ENCODE assay signal across 22 mouse cellular contexts in genomic region chr16:18436128-18436527, GRCm38 (mm10). TPM values are rescaled to one million over a fixed set of nuclear protein-coding genes. Genes with fewer than 3 reads are reported as not detected.
A peak's percentile ranks its signal among the peaks of the same experiment; 100 is the strongest.
DNase-seq lines count a peak whose midpoint lies in the region; ATAC-seq and TF ChIP-seq lines count a peak whose summit lies in the region.
"Had no signal": no experiment of that assay in that cellular context is flagged by ENCODE, and none has a peak within 500 bp of the region (broad histone marks: within the 10 kb centered on the region; RNA-seq: fewer than 3 reads in every experiment).

No protein-coding gene starts in this region.

- no peak for DNase-seq in liver
- no peak for DNase-seq in midbrain, postnatal 0 days (ENCODE audit: low spot score)
- no peak for DNase-seq in hindbrain, postnatal 0 days (ENCODE audit: low spot score)
- no peak for DNase-seq in cerebellum, postnatal 10 days
- DNase-seq: adrenal gland, adult 2 months; adrenal gland, postnatal 10 days; adrenal gland, postnatal 25 days; cerebellum, adult 11-12 months; cerebellum, adult 2 months; cerebellum, adult 9-10 months; cerebellum, postnatal 14 days; cerebellum, postnatal 36 days; embryo, embryonic 11 days; forebrain, postnatal 0 days had no signal

- H3K4me1 ChIP-seq in liver, embryonic 12.5 days: peaks cover 33% of the 10 kb centered on the region
- H3K4me1 ChIP-seq in midbrain, postnatal 0 days (ENCODE audit: insufficient read depth, low read length): no peaks in the 10 kb centered on the region
- H3K4me1 ChIP-seq in midbrain, embryonic 16.5 days (ENCODE audit: control insufficient read depth, insufficient read depth, low read length): no peaks in the 10 kb centered on the region
- 0 out of 2 replicates have a peak, but pooled peaks cover 3% of the 10 kb centered on the region for H3K4me1 ChIP-seq in intestine, embryonic 15.5 days (replicated peaks)
- no peaks in the 10 kb centered on the region for H3K4me1 ChIP-seq in intestine, postnatal 0 days (replicated peaks; ENCODE audit: control insufficient read depth, insufficient read depth, low read length)
- H3K4me1 ChIP-seq in hindbrain, postnatal 0 days (ENCODE audit: insufficient read depth, low read length): no peaks in the 10 kb centered on the region
- H3K4me1 ChIP-seq: embryonic facial prominence, embryonic 13.5 days; embryonic facial prominence, embryonic 15.5 days; forebrain, embryonic 13.5 days; forebrain, embryonic 15.5 days had no signal

- H3K4me3 ChIP-seq in liver, embryonic 12.5 days: no peak overlapping the region
- no peak overlapping the region for H3K4me3 ChIP-seq in midbrain, postnatal 0 days (ENCODE audit: low read depth, low read length)
- no peak overlapping the region for H3K4me3 ChIP-seq in midbrain, embryonic 16.5 days (ENCODE audit: low read depth, low read length)
- no peak overlapping the region for H3K4me3 ChIP-seq in intestine, embryonic 15.5 days (replicated peaks)
- no peak overlapping the region for H3K4me3 ChIP-seq in intestine, postnatal 0 days (ENCODE audit: low read depth, low read length)
- no peak overlapping the region for H3K4me3 ChIP-seq in hindbrain, postnatal 0 days (ENCODE audit: low read length)
- H3K4me3 ChIP-seq: embryonic facial prominence, embryonic 13.5 days; embryonic facial prominence, embryonic 15.5 days; forebrain, embryonic 13.5 days; forebrain, embryonic 15.5 days had no signal

- H3K9ac ChIP-seq in liver, embryonic 12.5 days: no peak overlapping the region
- H3K9ac ChIP-seq in midbrain, postnatal 0 days (replicated peaks; ENCODE audit: low read length, poor library complexity, severe bottlenecking): no peak overlapping the region
- no peak overlapping the region for H3K9ac ChIP-seq in midbrain, embryonic 16.5 days (ENCODE audit: low read depth, low read length)
- no peak overlapping the region for H3K9ac ChIP-seq in intestine, embryonic 15.5 days
- H3K9ac ChIP-seq in intestine, postnatal 0 days (ENCODE audit: low read depth, low read length): no peak overlapping the region
- H3K9ac ChIP-seq in hindbrain, postnatal 0 days (replicated peaks; ENCODE audit: low read length): no peak overlapping the region
- H3K9ac ChIP-seq: embryonic facial prominence, embryonic 13.5 days; embryonic facial prominence, embryonic 15.5 days; forebrain, embryonic 13.5 days; forebrain, embryonic 15.5 days; forebrain, postnatal 0 days had no signal

- no peak for ATAC-seq in liver, embryonic 12.5 days
- peak; percentile 31; the same call in 1 of the 2 replicates for ATAC-seq in midbrain, postnatal 0 days (ENCODE audit: low FRiP score)
- ATAC-seq in midbrain, embryonic 16.5 days: no peak
- ATAC-seq in intestine, embryonic 15.5 days: peak; percentile 35; the same call in 1 of the 2 replicates
- ATAC-seq in intestine, postnatal 0 days: peak; percentile 83
- no peak for ATAC-seq in hindbrain, postnatal 0 days
- ATAC-seq: forebrain, embryonic 13.5 days; forebrain, embryonic 15.5 days; forebrain, postnatal 0 days had no signal

- no peaks in the 10 kb centered on the region for H3K9me3 ChIP-seq in liver, embryonic 12.5 days (replicated peaks)
- H3K9me3 ChIP-seq in midbrain, postnatal 0 days (ENCODE audit: low read length): no peaks in the 10 kb centered on the region
- H3K9me3 ChIP-seq in midbrain, embryonic 16.5 days (replicated peaks; ENCODE audit: control insufficient read depth, low read length, poor library complexity, severe bottlenecking): no peaks in the 10 kb centered on the region
- no peaks in the 10 kb centered on the region for H3K9me3 ChIP-seq in intestine, embryonic 15.5 days
- no peaks in the 10 kb centered on the region for H3K9me3 ChIP-seq in intestine, postnatal 0 days (ENCODE audit: control insufficient read depth)
- H3K9me3 ChIP-seq in hindbrain, postnatal 0 days (ENCODE audit: low read length): no peaks in the 10 kb centered on the region
- H3K9me3 ChIP-seq: embryonic facial prominence, embryonic 15.5 days; forebrain, embryonic 13.5 days; forebrain, embryonic 15.5 days had no signal

- no peak for TF ChIP-seq CTCF in midbrain, postnatal 0 days (IDR thresholded peaks at IDR 0.05)
- no peak for TF ChIP-seq CTCF in intestine, postnatal 0 days (IDR thresholded peaks at IDR 0.05; ENCODE audit: low read depth)
- TF ChIP-seq CTCF in hindbrain, postnatal 0 days (IDR thresholded peaks at IDR 0.05; ENCODE audit: low read depth): no peak

- H3K27me3 ChIP-seq in liver, embryonic 12.5 days (replicated peaks): no peaks in the 10 kb centered on the region
- no peaks in the 10 kb centered on the region for H3K27me3 ChIP-seq in midbrain, postnatal 0 days (ENCODE audit: insufficient read depth, low read length)
- no peaks in the 10 kb centered on the region for H3K27me3 ChIP-seq in midbrain, embryonic 16.5 days (ENCODE audit: control insufficient read depth, insufficient read depth, low read depth, low read length)
- H3K27me3 ChIP-seq in intestine, embryonic 15.5 days (replicated peaks): no peaks in the 10 kb centered on the region
- no peaks in the 10 kb centered on the region for H3K27me3 ChIP-seq in intestine, postnatal 0 days (replicated peaks; ENCODE audit: control insufficient read depth, insufficient read depth, low read length)
- H3K27me3 ChIP-seq in hindbrain, postnatal 0 days (ENCODE audit: insufficient read depth, low read length): no peaks in the 10 kb centered on the region
- H3K27me3 ChIP-seq: embryonic facial prominence, embryonic 13.5 days; embryonic facial prominence, embryonic 15.5 days; forebrain, embryonic 13.5 days; forebrain, embryonic 15.5 days had no signal

- H3K36me3 ChIP-seq in liver, embryonic 12.5 days: peaks cover 95% of the 10 kb centered on the region
- H3K36me3 ChIP-seq in midbrain, postnatal 0 days (ENCODE audit: insufficient read depth, low read length): peaks cover 14% of the 10 kb centered on the region
- peaks cover 3% of the 10 kb centered on the region; the same call in 1 of the 2 replicates for H3K36me3 ChIP-seq in midbrain, embryonic 16.5 days (ENCODE audit: control insufficient read depth, insufficient read depth, low read length)
- H3K36me3 ChIP-seq in intestine, embryonic 15.5 days: peaks cover 3% of the 10 kb centered on the region
- H3K36me3 ChIP-seq in intestine, postnatal 0 days (ENCODE audit: control insufficient read depth, insufficient read depth): peaks cover 21% of the 10 kb centered on the region; the same call in 1 of the 2 replicates
- peaks cover 8% of the 10 kb centered on the region; the same call in 1 of the 2 replicates for H3K36me3 ChIP-seq in hindbrain, postnatal 0 days (ENCODE audit: insufficient read depth, low read length)

- H3K4me2 ChIP-seq in liver, embryonic 12.5 days: no peak overlapping the region
- no peak overlapping the region for H3K4me2 ChIP-seq in midbrain, postnatal 0 days (ENCODE audit: low read depth, low read length, poor library complexity, severe bottlenecking)
- H3K4me2 ChIP-seq in midbrain, embryonic 16.5 days (ENCODE audit: low read length): no peak overlapping the region
- no peak overlapping the region for H3K4me2 ChIP-seq in intestine, embryonic 15.5 days (replicated peaks)
- no peak overlapping the region for H3K4me2 ChIP-seq in intestine, postnatal 0 days (replicated peaks; ENCODE audit: low read depth)
- no peak overlapping the region for H3K4me2 ChIP-seq in hindbrain, postnatal 0 days (ENCODE audit: low read depth, low read length)
- H3K4me2 ChIP-seq: embryonic facial prominence, embryonic 13.5 days; embryonic facial prominence, embryonic 15.5 days; forebrain, embryonic 13.5 days; forebrain, embryonic 15.5 days had no signal

- 80% methylated on average over 6 of the region's 6 CpGs for WGBS in liver, embryonic 12.5 days (ENCODE audit: insufficient replicate concordance)
- WGBS in midbrain, postnatal 0 days: 95% methylated on average over 6 of the region's 6 CpGs
- WGBS in midbrain, embryonic 16.5 days: 92% methylated on average over 6 of the region's 6 CpGs
- WGBS in intestine, embryonic 15.5 days: 76% methylated on average over 6 of the region's 6 CpGs
- WGBS in intestine, postnatal 0 days: 48% methylated on average over 6 of the region's 6 CpGs
- WGBS in hindbrain, postnatal 0 days: 84% methylated on average over 6 of the region's 6 CpGs

- peak overlapping the region; percentile 36; the same call in 1 of the 2 replicates for H3K27ac ChIP-seq in liver, embryonic 12.5 days
- H3K27ac ChIP-seq in midbrain, postnatal 0 days (ENCODE audit: low read depth, low read length): no peak overlapping the region
- H3K27ac ChIP-seq in midbrain, embryonic 16.5 days (ENCODE audit: low read length): no peak overlapping the region
- H3K27ac ChIP-seq in intestine, embryonic 15.5 days: no peak overlapping the region
- no peak overlapping the region for H3K27ac ChIP-seq in intestine, postnatal 0 days (ENCODE audit: low read depth, low read length)
- no peak overlapping the region for H3K27ac ChIP-seq in hindbrain, postnatal 0 days
- H3K27ac ChIP-seq: embryonic facial prominence, embryonic 13.5 days; embryonic facial prominence, embryonic 15.5 days; forebrain, embryonic 13.5 days; forebrain, embryonic 15.5 days had no signal

RNA-seq across cellular contexts. Expression of gene Comt, which starts 9.5 kb away (rescaled TPM):
- 113 and 120 TPM in 2 replicates for polyA plus RNA-seq in liver, embryonic 12.5 days (2016; fragmentation: Nextera tagmentation; extraction: Ambion mirVana)
- 62.3 and 74.6 TPM in 2 replicates for total RNA-seq in midbrain, postnatal 0 days (2014; rRNA removed)
- polyA plus RNA-seq in midbrain, postnatal 0 days (2015; fragmentation: Nextera tagmentation; extraction: Ambion mirVana): 95.0 and 103 TPM in 2 replicates
- 96.6 and 112 TPM in 2 replicates for polyA plus RNA-seq in midbrain, embryonic 16.5 days (2015; fragmentation: Nextera tagmentation; extraction: Ambion mirVana)
- 89.5 and 97.1 TPM in 2 replicates for polyA plus RNA-seq in intestine, embryonic 15.5 days (2015; fragmentation: Nextera tagmentation; extraction: Ambion mirVana)
- 103 and 107 TPM in 2 replicates for polyA plus RNA-seq in intestine, postnatal 0 days (2015; fragmentation: Nextera tagmentation; extraction: Ambion mirVana)
- total RNA-seq in hindbrain, postnatal 0 days (2014; rRNA removed): 82.8 and 88.9 TPM in 2 replicates
- polyA plus RNA-seq in hindbrain, postnatal 0 days (2015; fragmentation: Nextera tagmentation; extraction: Ambion mirVana): 94.3 and 102 TPM in 2 replicates

RNA-seq across cellular contexts. Expression of gene Txnrd2, which starts 9.9 kb away (rescaled TPM):
- 106 and 107 TPM in 2 replicates for polyA plus RNA-seq in liver, embryonic 12.5 days (2016; fragmentation: Nextera tagmentation; extraction: Ambion mirVana)
- 13.3 and 22.9 TPM in 2 replicates for total RNA-seq in midbrain, postnatal 0 days (2014; rRNA removed)
- 38.3 and 42.6 TPM in 2 replicates for polyA plus RNA-seq in midbrain, postnatal 0 days (2015; fragmentation: Nextera tagmentation; extraction: Ambion mirVana)
- 36.6 and 37.0 TPM in 2 replicates for polyA plus RNA-seq in midbrain, embryonic 16.5 days (2015; fragmentation: Nextera tagmentation; extraction: Ambion mirVana)
- 25.4 and 25.8 TPM in 2 replicates for polyA plus RNA-seq in intestine, embryonic 15.5 days (2015; fragmentation: Nextera tagmentation; extraction: Ambion mirVana)
- 24.8 and 25.0 TPM in 2 replicates for polyA plus RNA-seq in intestine, postnatal 0 days (2015; fragmentation: Nextera tagmentation; extraction: Ambion mirVana)
- 17.9 and 23.1 TPM in 2 replicates for total RNA-seq in hindbrain, postnatal 0 days (2014; rRNA removed)
- 37.6 and 41.8 TPM in 2 replicates for polyA plus RNA-seq in hindbrain, postnatal 0 days (2015; fragmentation: Nextera tagmentation; extraction: Ambion mirVana)

Comparison
In these comparisons a context has a peak if more than half of its experiments do, and no peak if none do; other contexts are left out.
1. ATAC-seq: peak in midbrain, postnatal 0 days (single experiment), intestine, embryonic 15.5 days (single experiment) and intestine, postnatal 0 days (single experiment); none in liver, embryonic 12.5 days (single experiment), midbrain, embryonic 16.5 days (single experiment) and hindbrain, postnatal 0 days (single experiment).